Mouse (Mus musculus): Measurements from ENCODE around the gene Mrps18a.
A peak's percentile ranks its signal among the peaks of the same experiment; 100 is the strongest.

Mrps18a gene

DNA sequence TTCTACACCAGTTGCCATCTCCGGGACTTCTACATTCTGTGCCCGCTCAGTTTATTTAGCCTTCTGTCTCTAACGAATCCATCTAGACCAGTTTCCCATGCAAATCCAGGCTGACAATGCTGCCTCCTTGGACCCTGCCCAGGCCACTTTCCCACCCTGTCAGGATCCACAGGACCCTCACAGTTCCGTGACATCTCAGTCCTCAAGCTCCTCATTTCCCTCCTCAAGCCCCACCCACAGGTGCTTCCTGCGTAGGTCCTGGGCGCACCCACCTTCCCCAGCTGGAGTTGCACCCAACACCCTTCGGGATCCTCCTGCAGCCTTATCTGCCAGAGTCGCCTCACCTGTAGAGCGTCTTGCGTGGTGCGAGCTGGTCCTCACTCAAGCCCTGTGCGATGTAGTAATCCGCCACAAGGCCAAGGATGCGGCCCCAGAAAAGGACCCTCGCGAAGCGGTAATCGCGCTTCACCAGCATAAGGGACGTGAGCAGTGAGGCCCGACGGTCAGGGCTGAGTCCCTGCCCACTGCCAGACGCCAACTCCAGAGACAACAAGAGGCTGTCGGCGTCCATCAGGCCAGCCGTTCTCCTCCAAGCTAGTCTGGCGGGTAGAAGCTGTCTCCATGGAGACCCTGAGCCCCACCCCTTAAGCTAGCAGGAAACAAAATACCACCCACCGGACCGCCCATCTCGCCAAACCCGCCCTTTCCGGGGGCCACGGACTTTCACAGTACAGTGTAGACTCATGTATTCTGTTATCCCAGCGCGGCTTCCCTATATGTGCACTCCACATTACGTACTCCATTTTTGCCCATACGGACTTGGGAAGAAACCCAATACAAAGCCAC lies 33.0 kb downstream of the Mrps18a start, which contains the start of gene Rsph9:
Rsph9 (minus strand) TSS at position 639 of the 846 bp plus-strand sequence.
- DNase-seq (ENCODE audit: low spot score), result peak; percentile 84

DNA sequence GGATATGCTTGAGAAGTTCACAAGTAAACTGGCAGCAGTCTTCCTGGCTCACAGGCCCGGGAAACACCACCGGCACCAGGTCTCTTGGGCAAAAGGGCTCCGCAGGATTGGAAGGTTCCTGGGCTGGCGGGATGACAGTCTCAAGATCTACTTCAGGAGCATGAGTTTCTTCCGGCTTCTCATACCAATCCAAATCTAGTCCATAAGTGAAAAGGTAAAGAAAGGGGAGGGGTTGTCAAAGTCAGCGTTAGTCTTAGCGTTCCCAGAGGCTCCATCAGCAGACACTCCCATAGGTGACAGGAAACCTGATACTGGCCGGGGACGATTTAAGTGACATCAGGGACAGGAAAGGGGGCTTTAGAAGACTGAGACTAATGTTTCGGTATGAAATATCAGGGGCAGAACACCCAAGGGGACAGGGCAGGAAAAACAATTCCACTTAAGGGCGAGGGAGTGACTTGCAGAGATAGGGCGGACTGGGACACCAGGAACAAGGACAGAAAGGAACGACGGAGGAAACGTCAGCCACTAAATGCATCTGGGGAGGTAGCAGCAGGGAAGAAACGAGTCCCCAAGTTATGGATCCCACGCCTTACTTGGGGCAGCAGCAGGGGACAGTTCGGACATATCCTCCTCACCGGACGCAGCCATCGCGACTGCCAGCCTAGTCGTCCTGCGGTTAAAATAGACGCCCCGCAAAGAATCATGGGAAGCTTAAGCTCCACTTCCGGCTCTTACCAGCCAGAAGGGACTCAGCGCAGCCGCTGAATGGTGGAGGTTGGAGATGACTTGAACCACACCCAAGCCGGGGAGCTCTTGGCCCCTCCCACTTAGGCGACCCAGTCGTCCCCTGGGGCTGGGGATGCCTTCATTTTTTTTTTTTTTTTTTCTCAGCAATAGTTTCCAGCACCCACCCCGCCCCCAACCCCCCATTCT lies 42.3 kb downstream of the Mrps18a start, which contains the start of gene Mad2l1bp:
Mad2l1bp (minus strand) TSS at position 707 of the 936 bp plus-strand sequence.
- DNase-seq (ENCODE audit: low spot score), result peak; percentile 89

DNA sequence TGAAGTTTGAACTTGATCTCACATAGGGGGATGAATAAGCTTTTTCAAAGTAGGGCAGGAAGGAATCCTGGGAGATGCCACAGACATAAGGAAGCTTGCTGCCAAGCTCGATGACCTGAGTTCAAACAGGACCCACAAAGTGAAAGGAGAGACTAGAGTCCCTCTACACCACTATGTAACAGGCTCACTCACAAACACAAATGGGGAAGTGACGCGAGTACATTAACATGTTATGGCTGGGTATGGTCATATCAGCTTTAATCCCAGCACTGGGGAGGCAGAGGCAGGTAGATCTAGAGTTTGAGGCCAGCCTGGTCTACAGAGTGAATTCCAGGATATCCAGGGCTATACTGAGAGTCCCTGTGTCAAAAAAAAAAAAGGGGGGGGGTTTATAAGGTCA lies 43.5 kb downstream of the Mrps18a start:
- DNase-seq (ENCODE audit: low spot score), result no peak

DNA sequence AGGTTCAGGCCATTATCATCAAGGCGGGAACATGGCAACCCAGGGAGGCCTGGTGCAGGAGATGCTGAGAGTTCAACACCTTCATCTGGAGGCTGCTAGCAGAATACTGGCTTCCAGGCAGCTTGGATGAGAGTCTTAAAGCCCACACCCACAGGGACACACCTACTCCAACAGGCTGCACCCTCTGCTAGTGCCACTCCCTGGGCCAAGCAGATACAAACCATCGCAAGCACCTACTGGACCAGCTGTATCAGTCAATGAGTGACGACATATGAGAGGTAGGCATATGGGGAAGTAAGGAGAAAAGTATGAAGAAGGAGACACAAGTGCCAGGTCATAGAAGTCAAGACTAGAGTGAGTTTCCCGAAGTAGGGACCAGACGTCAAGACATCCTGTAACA lies 45.9 kb downstream of the Mrps18a start:
- no peak for DNase-seq (ENCODE audit: low spot score)

- no peak for DNase-seq (ENCODE audit: low spot score)
Measured at GRCm38 (mm10) chr17:46157131-46157530, 46.3 kb downstream of the Mrps18a start.

DNA sequence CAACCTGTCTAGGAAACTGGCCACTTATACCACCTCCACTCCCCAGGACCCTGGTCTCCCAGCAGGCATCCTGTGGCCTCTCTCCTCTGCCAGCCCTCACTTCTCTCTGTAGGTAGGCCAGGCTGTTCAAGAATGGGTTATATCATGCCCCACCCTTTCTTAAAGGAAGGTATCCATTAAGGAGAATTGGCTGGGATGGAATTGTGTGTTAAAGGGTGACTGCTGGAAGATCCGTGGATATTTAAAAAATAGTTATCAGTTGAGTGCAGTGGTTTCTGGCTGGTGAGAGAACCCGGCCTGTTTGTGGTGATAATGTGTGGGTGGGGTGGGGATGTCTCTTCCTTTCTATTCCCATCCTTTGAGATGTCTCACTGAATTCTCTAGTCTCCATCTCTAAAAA lies 48.5 kb downstream of the Mrps18a start:
- DNase-seq (ENCODE audit: low spot score), result no peak

- peak; percentile 92 for DNase-seq (ENCODE audit: low spot score)
Measured at GRCm38 (mm10) chr17:46160090-46160662, 49.4 kb downstream of the Mrps18a start.

GRCm38 (mm10) chr17:46160686-46161085 lies 49.9 kb downstream of the Mrps18a start, which contains the start of gene Gtpbp2:
Gene Gtpbp2 (plus strand): TSS chr17:46161032.
- DNase-seq (ENCODE audit: low spot score), result peak; percentile 98

GRCm38 (mm10) chr17:46161179-46161578 lies 50.4 kb downstream of the Mrps18a start:
- no peak for DNase-seq (ENCODE audit: low spot score)

GRCm38 (mm10) chr17:46161710-46162109 lies 50.9 kb downstream of the Mrps18a start:
- DNase-seq (ENCODE audit: low spot score), result no peak

GRCm38 (mm10) chr17:46162551-46162950 lies 51.8 kb downstream of the Mrps18a start:
- no peak for DNase-seq (ENCODE audit: low spot score)

- DNase-seq (ENCODE audit: low spot score), result no peak
Measured at GRCm38 (mm10) chr17:46162951-46163421, 52.2 kb downstream of the Mrps18a start.

GRCm38 (mm10) chr17:46164301-46164700 lies 53.5 kb downstream of the Mrps18a start:
- DNase-seq (ENCODE audit: low spot score), result no peak

DNA sequence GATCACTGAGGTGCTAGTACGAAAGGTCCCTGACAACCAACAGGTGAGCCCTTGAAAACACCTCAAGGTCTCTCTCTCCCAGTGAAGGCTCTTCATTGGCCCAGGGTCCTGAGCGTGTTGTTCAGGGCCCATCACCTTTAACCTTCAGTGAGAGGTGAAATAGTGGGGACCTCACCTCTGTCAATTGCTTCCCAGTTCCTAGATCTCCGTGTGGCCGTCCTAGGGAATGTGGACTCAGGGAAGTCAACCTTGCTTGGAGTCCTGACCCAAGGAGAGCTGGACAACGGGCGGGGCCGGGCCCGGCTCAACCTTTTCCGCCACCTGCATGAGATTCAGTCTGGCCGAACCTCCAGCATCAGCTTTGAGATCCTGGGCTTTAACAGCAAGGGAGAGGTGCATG lies 54.0 kb downstream of the Mrps18a start:
- no peak for DNase-seq (ENCODE audit: low spot score)

DNA sequence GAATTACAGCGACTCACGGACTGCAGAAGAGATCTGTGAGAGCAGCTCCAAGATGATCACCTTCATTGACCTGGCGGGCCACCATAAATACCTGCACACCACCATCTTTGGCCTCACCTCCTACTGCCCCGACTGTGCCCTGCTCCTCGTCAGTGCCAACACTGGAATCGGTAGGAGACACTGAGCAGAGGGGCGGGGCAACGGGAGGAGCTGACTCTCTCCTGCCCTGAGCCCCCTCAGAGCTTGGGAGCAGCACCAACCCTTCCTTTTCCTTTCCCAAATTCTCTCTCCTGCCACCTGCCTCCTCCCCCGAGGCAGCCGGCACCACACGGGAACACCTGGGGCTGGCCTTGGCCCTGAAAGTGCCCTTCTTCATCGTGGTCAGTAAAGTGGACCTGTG lies 54.7 kb downstream of the Mrps18a start:
- no peak for DNase-seq (ENCODE audit: low spot score)

GRCm38 (mm10) chr17:46166270-46166669 lies 55.5 kb downstream of the Mrps18a start:
- DNase-seq (ENCODE audit: low spot score), result no peak

- no peak for DNase-seq (ENCODE audit: low spot score)
Measured at GRCm38 (mm10) chr17:46167014-46167413, 56.2 kb downstream of the Mrps18a start.

DNA sequence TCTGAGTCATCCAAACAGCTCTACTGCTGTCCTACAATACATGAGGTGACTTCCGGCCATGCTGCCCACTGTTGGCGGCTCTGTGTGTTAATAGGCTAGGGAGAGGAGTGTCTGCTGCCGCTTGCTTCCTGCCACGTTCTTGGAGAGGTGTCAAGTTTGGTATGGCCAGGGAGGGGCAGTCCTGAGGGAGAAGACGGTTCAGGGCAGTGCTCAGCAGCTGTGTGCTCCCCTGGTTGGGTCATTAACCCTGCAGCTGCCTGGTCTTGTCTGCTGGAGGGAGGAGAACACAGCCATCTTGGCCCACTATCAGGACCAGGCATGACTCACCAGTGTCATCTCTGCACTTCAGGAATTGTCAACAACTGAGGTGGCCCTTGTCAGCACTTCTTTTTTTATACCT lies 57.5 kb downstream of the Mrps18a start:
- DNase-seq (ENCODE audit: low spot score), result no peak

DNA sequence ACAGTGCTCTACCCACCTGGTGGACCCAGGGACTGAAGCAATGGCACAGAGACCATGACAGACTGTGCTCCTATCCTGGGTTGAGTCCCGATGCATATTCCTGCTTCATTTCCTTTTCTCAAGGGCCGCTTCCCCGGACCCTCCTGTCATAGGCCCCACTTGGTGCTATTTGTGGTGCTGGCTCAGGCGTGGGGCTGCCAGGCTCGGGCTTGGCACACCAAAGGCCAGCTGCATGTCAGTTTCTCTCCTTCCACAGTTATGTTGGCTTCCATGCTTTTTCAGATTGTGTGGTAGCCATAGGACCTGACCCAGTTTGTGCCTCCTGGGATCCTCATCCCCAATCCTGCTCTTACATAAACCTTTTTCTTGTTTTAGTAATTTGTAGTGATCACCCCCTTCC lies 58.0 kb downstream of the Mrps18a start:
- DNase-seq (ENCODE audit: low spot score), result no peak

- no peak for DNase-seq (ENCODE audit: low spot score)
Measured at GRCm38 (mm10) chr17:46170538-46170937, 59.8 kb downstream of the Mrps18a start.

Measured in layer of hippocampus, adult 11-12 months (tissue).